Mouse (Mus musculus) liver, adult 2 months (tissue): ENCODE results near the gene Emb. TPM values are rescaled to one million over a fixed set of nuclear protein-coding genes. Genes with fewer than 3 reads are reported as not detected.
A peak's percentile ranks its signal among the peaks of the same experiment; 100 is the strongest.

Experiments used
- DNase-seq: peaks from one replicate; pipeline ENCODE4 v3.0.0-alpha.2; 2011; ENCODE audit warnings: low read depth, low spot score; ENCODE audit errors: extremely low read depth
- H3K27ac ChIP-seq: fragments of 200-500 bp; replicated peaks from 2 replicates; pipeline ENCODE4 v1.5.1; 2012; ENCODE audit warnings: low read depth, mild to moderate bottlenecking, control low read depth, inconsistent platforms, low read length; ENCODE audit not compliant: insufficient read depth
- H3K27me3 ChIP-seq: fragments of 200-500 bp; 2 replicates; pipeline ENCODE4 v1.6.1; 2012; ENCODE audit warnings: mild to moderate bottlenecking, moderate library complexity, low read length, inconsistent platforms; ENCODE audit not compliant: control insufficient read depth, insufficient read depth
- H3K36me3 ChIP-seq: fragments of 200-500 bp; 2 replicates; pipeline ENCODE4 v1.6.1; 2012; ENCODE audit warnings: low read length, inconsistent platforms; ENCODE audit not compliant: control insufficient read depth, insufficient read depth
- H3K4me1 ChIP-seq: fragments of 200-500 bp; 2 replicates; pipeline ENCODE4 v1.6.1; 2011; ENCODE audit warnings: low read length; ENCODE audit not compliant: control insufficient read depth, insufficient read depth
- H3K4me3 ChIP-seq: fragments of 200-500 bp; 2 replicates; pipeline ENCODE4 v1.5.1; 2011; ENCODE audit warnings: low read depth, mild to moderate bottlenecking, control low read depth, low read length, moderate library complexity; ENCODE audit not compliant: insufficient read depth
- H3K79me2 ChIP-seq: fragments of 200-500 bp; 2 replicates; pipeline ENCODE4 v1.6.1; 2012; ENCODE audit warnings: inconsistent platforms, mild to moderate bottlenecking, low read length, moderate library complexity; ENCODE audit not compliant: control insufficient read depth, insufficient read depth
- H3K9ac ChIP-seq: fragments of 200-500 bp; 2 replicates; pipeline ENCODE4 v1.6.1; 2012; ENCODE audit warnings: low read depth, mild to moderate bottlenecking, control low read depth, inconsistent platforms, low read length
- CTCF ChIP-seq: fragments of 200-500 bp; IDR thresholded peaks from 2 replicates; pipeline ENCODE4 v1.5.1; 2011; ENCODE audit warnings: low read depth, low read length, control low read depth
- POLR2A ChIP-seq: fragments of 200-500 bp; IDR thresholded peaks from 2 replicates; pipeline ENCODE4 v1.6.1; 2011; ENCODE audit warnings: low read length, control low read depth; ENCODE audit not compliant: insufficient read depth; ENCODE audit errors: extremely low read depth
- WGBS: fragments of 180-500 bp; shearing (Covaris S2); methylation state at CpG from one replicate; pipeline ENCODE4 v1.1.7; 2018; 5-methylcytosine and 5-hydroxymethylcytosine counted together
- polyA plus RNA-seq: library from polyadenylated mRNA; depleted of rRNA; stranded (reverse); fragments of >200 nt; gene quantifications from 2 replicates; pipeline ENCODE4 v1.2.3, GENCODE M21; 2012; rRNA removed
- total RNA-seq: library from RNA; depleted of rRNA; stranded (reverse); fragments of >200 nt; gene quantifications from 2 replicates; pipeline ENCODE4 v1.2.3, GENCODE M21; 2014; rRNA removed

Gene Emb
- total and polyA plus RNA-seq, 2 experiments = 0.49 to 1.2 TPM

DNA sequence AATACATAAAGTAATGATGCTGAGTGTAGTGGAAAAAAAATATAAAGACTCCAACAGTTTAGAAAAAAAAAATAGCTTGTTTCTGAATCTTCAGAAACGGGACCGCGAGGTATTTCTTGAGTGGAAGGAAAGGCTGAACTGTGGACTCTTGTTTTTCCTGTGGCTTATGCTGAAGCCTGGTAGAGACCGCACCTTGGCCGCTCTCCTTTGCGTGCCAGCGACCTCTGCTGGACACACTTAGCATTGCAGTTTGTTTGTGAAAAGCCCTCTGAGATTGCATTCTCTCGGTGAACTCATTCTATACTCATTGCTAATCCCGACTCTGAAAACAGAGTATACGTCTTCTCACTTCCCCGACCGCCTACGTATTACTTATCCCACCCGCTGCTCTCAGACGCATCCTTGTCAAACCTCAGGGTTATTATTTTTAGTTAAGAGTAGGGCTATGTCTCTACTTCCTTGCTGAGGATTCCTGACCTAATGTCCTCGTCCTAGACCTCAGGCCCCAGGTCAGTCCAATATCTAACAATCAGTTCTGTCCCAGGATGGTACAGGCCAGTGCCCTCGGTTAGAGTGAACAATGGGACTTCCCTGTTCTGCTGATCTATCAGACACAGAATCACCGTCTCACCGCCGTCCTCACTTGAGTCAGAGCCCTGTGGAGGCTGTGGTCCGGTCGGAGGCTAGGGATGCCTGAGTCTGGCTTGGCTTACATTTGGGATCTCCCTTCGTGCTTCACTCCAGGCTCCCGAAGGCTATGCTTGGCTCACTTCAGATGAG is 103.3 kb downstream of the Emb start:
- no peaks in the 10 kb centered on the region for H3K27me3 ChIP-seq
- TF ChIP-seq CTCF = peak; percentile 90
- no peak for TF ChIP-seq POLR2A
- H3K79me2 ChIP-seq = no peaks in the 10 kb centered on the region
- no peak overlapping the region for H3K9ac ChIP-seq
- 0 out of 2 replicates have a peak, but pooled peaks cover 2% of the 10 kb centered on the region for H3K4me1 ChIP-seq
- WGBS = 25% methylated on average over 24 of the region's 24 CpGs
- DNase-seq = peak; percentile 28
- H3K36me3 ChIP-seq = no peaks in the 10 kb centered on the region
- H3K4me3 ChIP-seq = no peak overlapping the region
- H3K27ac ChIP-seq = no peak overlapping the region

Other genes with a start within 250 kb of the Emb start
- 1.6 and 2.1 TPM in 2 replicates for gene Parp8, start 183.0 kb upstream of the Emb start, total RNA-seq
- 0.20 and 0.40 TPM in 2 replicates for gene Parp8, start 183.0 kb upstream of the Emb start, polyA plus RNA-seq
- gene Gm17509, start 12.5 kb downstream of the Emb start, total RNA-seq = 0.09 TPM in 1 of 2 replicates, not detected in the other
- gene Gm17509, start 12.5 kb downstream of the Emb start, polyA plus RNA-seq = not detected in 2 replicates